Mouse (Mus musculus): ENCODE data around the gene Shld2. TPM values are rescaled to one million over a fixed set of nuclear protein-coding genes. Genes with fewer than 3 reads are reported as not detected.

Gene Shld2
- total RNA-seq, 2 experiments from 2014 or later: 6.7 to 8.6 TPM

GRCm38 (mm10) chr14:34227981-34228380 is 82.3 kb downstream of the Shld2 start:
- DNase-seq: no peak
- intact Hi-C loops (cut with DNase I): no loop called here

DNA sequence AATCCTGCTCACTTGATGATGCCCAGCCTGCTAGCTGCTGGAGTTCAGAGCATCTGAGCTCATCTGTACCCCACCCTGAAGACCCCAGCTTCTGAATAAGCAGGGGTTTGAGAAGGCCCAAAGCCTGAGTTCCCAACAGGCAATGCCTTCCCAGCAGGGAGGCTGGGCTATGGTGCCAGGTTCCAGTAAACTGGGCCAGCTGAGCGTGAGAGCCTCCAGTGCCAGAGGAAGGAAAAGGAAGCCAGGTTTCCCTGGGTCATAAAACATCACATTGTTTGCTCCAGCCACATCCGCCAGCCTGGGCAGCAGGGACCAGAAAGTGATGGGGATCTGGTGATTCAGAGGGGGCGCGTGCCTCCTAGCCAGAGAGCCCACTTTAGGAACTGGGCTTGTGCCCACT is 83.7 kb downstream of the Shld2 start:
- DNase-seq: no peak
- intact Hi-C loops (cut with DNase I): no loop called here

- DNase-seq: no peak
- intact Hi-C loops (cut with DNase I): no loop called here
Measured at GRCm38 (mm10) chr14:34225986-34226385, 84.3 kb downstream of the Shld2 start.

DNA sequence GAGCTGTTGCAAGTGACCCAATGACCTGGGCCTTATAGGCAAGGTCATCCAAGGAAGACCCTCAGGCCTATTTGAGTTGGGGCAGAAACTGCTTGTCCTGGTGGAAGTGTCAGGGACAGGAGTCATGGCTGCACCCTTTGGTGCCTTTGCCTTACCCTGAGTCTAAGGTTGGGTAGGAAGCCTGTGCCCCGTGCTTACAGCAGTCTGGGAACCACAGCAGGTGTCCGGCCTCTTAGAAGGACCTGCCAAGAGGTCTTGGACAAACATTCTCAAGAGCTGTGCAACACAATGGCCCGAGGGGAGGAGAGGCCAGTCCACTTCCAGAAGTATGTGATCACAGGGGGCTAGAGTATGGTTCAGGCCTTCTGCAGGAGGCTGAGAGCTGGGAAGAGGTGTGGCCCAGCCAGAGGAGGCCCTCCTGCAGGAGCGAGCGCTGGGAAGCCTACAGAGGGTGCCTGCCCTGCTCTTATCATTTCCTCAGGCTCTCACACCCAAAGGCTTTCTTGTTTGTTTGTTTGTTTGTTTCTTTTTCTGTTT is 86.9 kb downstream of the Shld2 start:
- intact Hi-C loops (cut with DNase I): no loop called here
- DNase-seq: no peak

GRCm38 (mm10) chr14:34221416-34222077 is 88.7 kb downstream of the Shld2 start:
- no peak for DNase-seq
- intact Hi-C loops (cut with DNase I): no loop called here

- DNase-seq: no peak
- intact Hi-C loops (cut with DNase I): no loop called here
Measured at GRCm38 (mm10) chr14:34220426-34220825, 89.9 kb downstream of the Shld2 start.

DNA sequence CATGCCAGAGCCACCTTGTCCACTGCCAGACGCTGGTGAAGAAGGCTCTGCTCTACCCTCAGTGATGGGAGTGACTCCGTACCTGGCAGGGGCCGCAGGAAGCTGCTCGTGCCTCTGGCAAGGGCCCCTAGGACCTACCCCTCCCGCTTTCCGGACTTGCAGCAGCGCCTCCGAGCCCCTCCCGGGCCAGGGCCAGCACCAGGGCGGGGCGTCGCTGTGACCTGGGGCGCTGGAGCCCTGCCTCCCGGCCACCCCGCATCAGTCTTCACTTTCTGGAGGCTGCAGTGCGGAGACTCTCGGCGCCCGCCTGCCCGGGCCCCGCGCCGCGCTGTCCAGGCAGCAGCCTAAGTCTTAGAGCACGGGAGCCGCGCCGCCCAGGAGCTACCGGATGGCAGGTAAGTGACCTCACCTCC is 90.5 kb downstream of the Shld2 start:
- intact Hi-C loops (cut with DNase I): no loop called here

GRCm38 (mm10) chr14:34219295-34219694 is 91.0 kb downstream of the Shld2 start, which contains the start of gene Syt15:
Gene Syt15 (plus strand): TSS chr14:34219595.
- no peak for DNase-seq
- intact Hi-C loops (cut with DNase I): no loop called here

More for the DNA sequence above, 90.5 kb downstream of the Shld2 start:
- DNase-seq: no peak

- DNase-seq: no peak
- intact Hi-C loops (cut with DNase I): no loop called here
Measured at GRCm38 (mm10) chr14:34215451-34216127, 94.7 kb downstream of the Shld2 start.

- intact Hi-C loops (cut with DNase I): loop anchor here (2.0 kb wide), 1 partner anchor 129 kb away; no protein-coding TSS in a partner anchor
Measured at GRCm38 (mm10) chr14:34209942-34210341, 100.4 kb downstream of the Shld2 start.

DNA sequence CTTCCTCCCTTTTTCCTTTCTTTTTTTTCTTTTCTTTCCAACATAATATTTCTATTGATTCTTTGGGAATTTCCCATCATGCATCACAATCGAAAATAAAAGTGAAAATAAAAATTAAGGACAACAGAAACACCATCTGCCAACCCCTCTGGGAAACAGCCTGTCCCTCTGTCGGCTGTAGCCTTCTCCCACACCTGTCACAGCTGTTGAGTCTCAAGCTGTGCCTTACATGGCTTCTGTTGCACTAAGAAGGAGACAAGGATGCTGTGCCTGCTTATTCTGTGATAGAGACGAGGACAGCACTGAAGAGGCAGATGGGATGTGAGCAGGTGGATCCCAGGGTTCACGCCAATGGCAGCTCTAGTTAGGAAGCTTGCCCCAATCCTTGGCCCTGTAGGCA is 101.2 kb downstream of the Shld2 start:
- intact Hi-C loops (cut with DNase I): loop anchor here (2.0 kb wide), 1 partner anchor 128 kb away; no protein-coding TSS in a partner anchor

More at GRCm38 (mm10) chr14:34209942-34210341, 100.4 kb downstream of the Shld2 start:
- no peak for DNase-seq

GRCm38 (mm10) chr14:34208651-34209050 is 101.6 kb downstream of the Shld2 start:
- intact Hi-C loops (cut with DNase I): loop anchor here (2.0 kb wide), 1 partner anchor 128 kb away; no protein-coding TSS in a partner anchor
- DNase-seq: peak in 1 of 2 experiments; percentile 24

More for the DNA sequence above, 101.2 kb downstream of the Shld2 start:
- DNase-seq: no peak

GRCm38 (mm10) chr14:34207996-34208395 is 102.3 kb downstream of the Shld2 start:
- intact Hi-C loops (cut with DNase I): loop anchor here (2.0 kb wide), 1 partner anchor 127 kb away; no protein-coding TSS in a partner anchor
- DNase-seq: no peak

DNA sequence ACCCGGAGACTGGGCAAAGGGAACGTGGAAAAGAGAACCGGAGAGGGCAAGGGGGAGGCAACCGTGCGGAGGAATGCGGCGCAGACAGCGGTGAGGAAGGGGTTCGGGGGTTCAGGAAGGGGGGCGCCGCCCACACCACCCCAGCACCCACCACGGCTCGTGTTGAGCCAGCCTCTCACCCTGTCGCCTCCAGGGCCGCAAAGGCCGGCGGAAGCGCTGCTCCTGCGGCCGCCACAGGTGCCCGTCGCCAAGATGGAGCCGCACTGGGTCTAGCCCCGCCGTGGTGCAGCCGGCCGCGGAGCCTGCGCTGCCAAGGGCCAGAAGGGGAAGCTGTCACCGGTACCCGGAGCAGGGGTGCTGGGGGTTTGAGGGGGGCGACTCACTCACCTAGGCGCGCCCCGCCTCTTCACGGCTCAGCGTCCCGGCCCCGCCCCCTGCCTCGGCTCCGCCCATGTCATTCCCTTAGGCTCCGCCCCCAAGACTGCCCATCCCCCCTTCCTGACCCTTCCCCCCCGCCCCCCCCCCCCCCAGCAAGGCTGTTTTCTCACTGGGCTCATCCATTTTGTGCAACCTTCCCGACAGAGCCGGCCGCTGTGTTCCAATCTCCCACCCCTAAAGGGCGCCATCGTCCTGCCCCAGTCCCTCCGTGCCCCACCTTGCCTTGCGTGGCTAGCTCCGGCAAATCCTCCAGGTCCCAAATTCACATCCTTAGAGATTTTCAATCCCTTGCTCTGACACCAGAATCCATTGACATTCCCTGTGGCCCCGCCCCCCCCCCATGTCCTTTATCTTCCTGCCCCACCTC is 108.9 kb downstream of the Shld2 start, which contains the start of gene Gprin2:
TSS of gene Gprin2 (minus strand) at position 423 of the 805 bp plus-strand sequence.
- intact Hi-C loops (cut with DNase I): no loop called here
- peak; percentile 8 to 10 for DNase-seq

- intact Hi-C loops (cut with DNase I): no loop called here
- peak in 1 of 2 experiments; percentile 12 for DNase-seq
Measured at GRCm38 (mm10) chr14:34200738-34201230, 109.5 kb downstream of the Shld2 start.

- intact Hi-C loops (cut with DNase I): no loop called here
- no peak for DNase-seq
Measured at GRCm38 (mm10) chr14:34196706-34197105, 113.6 kb downstream of the Shld2 start.

GRCm38 (mm10) chr14:34195466-34195865 is 114.8 kb downstream of the Shld2 start:
- DNase-seq: no peak
- intact Hi-C loops (cut with DNase I): no loop called here

DNA sequence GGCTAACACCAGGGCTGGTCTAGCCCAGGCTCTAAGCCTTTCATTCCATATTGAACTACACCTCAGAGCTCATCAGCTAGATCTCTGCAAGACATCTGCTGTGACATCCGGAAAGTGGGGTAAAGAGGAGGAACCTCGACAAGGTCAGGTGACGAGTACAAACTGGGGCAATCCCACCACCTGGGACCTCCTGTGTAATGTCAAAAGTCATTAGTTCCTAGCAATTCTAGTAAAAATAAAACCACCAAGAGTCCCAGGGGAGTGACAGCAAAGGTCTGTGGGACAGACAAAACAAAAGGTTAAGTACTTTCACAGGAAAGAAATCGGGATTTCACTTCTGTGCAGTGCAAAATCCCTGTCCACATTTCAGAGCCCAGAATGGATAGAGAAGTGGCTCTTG is 116.4 kb downstream of the Shld2 start:
- intact Hi-C loops (cut with DNase I): no loop called here

DNA sequence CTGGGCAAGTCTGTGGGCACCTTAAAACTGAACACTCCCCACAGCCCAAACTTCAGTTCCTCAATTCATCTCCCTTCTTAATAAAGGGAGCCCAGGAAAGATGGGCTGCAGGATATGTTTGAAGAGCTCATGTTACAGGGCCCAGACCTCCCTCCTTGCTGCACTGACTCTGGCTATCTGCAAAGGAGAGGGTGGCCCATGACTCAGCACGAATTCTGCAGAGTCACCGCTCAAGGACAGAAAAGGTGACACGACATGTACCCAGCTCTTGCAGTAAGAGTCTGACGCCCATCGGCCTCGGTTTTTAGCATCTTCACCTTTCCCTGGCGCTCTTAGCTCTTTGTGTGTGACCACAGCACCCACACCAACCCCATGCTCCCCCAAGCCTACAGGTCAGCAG is 119.9 kb downstream of the Shld2 start:
- DNase-seq: no peak
- intact Hi-C loops (cut with DNase I): no loop called here

More for the DNA sequence above, 116.4 kb downstream of the Shld2 start:
- no peak for DNase-seq

GRCm38 (mm10) chr14:34188629-34189028 is 121.7 kb downstream of the Shld2 start:
- peak in 1 of 2 experiments; percentile 38 for DNase-seq
- intact Hi-C loops (cut with DNase I): loop anchor here (5.0 kb wide), 1 partner anchor 49 kb away; no protein-coding TSS in a partner anchor

Data from heart, postnatal 36 days (tissue).